In genomic region chr13:101847879-101848600, GRCm38 (mm10) we compare ENCODE assay signal across 12 mouse cellular contexts.
DNase-seq lines count a peak whose midpoint lies in the region; ATAC-seq and TF ChIP-seq lines count a peak whose summit lies in the region.
"Had no signal": no experiment of that assay in that cellular context is flagged by ENCODE, and none has a peak within 500 bp of the region (broad histone marks: within the 10 kb centered on the region; RNA-seq: fewer than 3 reads in every experiment).

No protein-coding gene starts in this region.

- TF ChIP-seq CTCF in stomach, postnatal 0 days (IDR thresholded peaks at IDR 0.05; ENCODE audit: low read depth): no peak
- no peak for TF ChIP-seq CTCF in left cerebral cortex, adult 2 months (IDR thresholded peaks at IDR 0.05)

- H3K4me3 ChIP-seq in stomach, postnatal 0 days (ENCODE audit: low read depth, low read length): no peak overlapping the region
- H3K4me3 ChIP-seq in left cerebral cortex, adult 2 months: no peak overlapping the region
- H3K4me3 ChIP-seq: myocyte had no signal

- no peak for TF ChIP-seq EP300 in stomach, postnatal 0 days (optimal IDR thresholded peaks at IDR 0.05)

- no peaks in the 10 kb centered on the region for H3K27me3 ChIP-seq in stomach, postnatal 0 days (ENCODE audit: control insufficient read depth, insufficient read depth, low read length)

- H3K4me1 ChIP-seq in stomach, postnatal 0 days (replicated peaks; ENCODE audit: control insufficient read depth, insufficient read depth): no peaks in the 10 kb centered on the region; the same call in 1 of the 2 replicates

- no peaks in the 10 kb centered on the region for H3K9me3 ChIP-seq in stomach, postnatal 0 days (ENCODE audit: control insufficient read depth, low read length)

- WGBS in stomach, postnatal 0 days: 55% methylated on average over 12 of the region's 12 CpGs

- peak; percentile 49; the same call in 1 of the 2 replicates for ATAC-seq in stomach, postnatal 0 days (ENCODE audit: low FRiP score, low TSS enrichment)
- ATAC-seq: forebrain, postnatal 0 days had no signal

- H3K36me3 ChIP-seq in stomach, postnatal 0 days (ENCODE audit: control insufficient read depth, insufficient read depth, low read length): no peaks in the 10 kb centered on the region

- H3K9ac ChIP-seq in stomach, postnatal 0 days (ENCODE audit: low read length): no peak overlapping the region
- H3K9ac ChIP-seq: forebrain, postnatal 0 days had no signal

- peak overlapping the region; percentile 79 for H3K27ac ChIP-seq in stomach, postnatal 0 days (replicated peaks)
- H3K27ac ChIP-seq in left cerebral cortex, adult 2 months: no peak overlapping the region

- H3K4me2 ChIP-seq in stomach, postnatal 0 days (replicated peaks; ENCODE audit: low read depth): no peak overlapping the region

- DNase-seq in heart, adult 11 months: peak; percentile 87
- no peak for DNase-seq in heart, postnatal 14 days
- DNase-seq in urinary bladder, postnatal 14 days (ENCODE audit: low spot score): peak; percentile 52
- no peak for DNase-seq in urinary bladder, postnatal 10 days (ENCODE audit: low spot score)
- peak; percentile 75 for DNase-seq in gastrocnemius, postnatal 25 days
- DNase-seq in stomach, postnatal 0 days (ENCODE audit: low spot score): no peak
- DNase-seq in left cerebral cortex, adult 2 months (ENCODE audit: extremely low spot score in 1 of 2, low spot score in 2 of 2): no peak
- DNase-seq in frontal cortex, postnatal 10 days (ENCODE audit: low spot score in 2 of 2): no peak
- DNase-seq: heart, postnatal 10 days; kidney, adult 18-20 months had no signal

- intact Hi-C loops in heart, postnatal 14 days (cut with DNase I): no loop called here
- intact Hi-C loops in left cerebral cortex, adult 2 months (cut with DNase I): no loop called here

Comparison
In these comparisons a context has a peak if more than half of its experiments do, and no peak if none do; other contexts are left out.
1. DNase-seq: peak in heart, adult 11 months (single experiment), urinary bladder, postnatal 14 days (single experiment) and gastrocnemius, postnatal 25 days (single experiment); none in heart, postnatal 14 days (0 of 2), urinary bladder, postnatal 10 days (single experiment), stomach, postnatal 0 days (single experiment), left cerebral cortex, adult 2 months (0 of 2) and frontal cortex, postnatal 10 days (0 of 2).